Mouse (Mus musculus) intestine, postnatal 0 days (tissue): Measurements from ENCODE around the gene Ngfr. TPM values are rescaled to one million over a fixed set of nuclear protein-coding genes. Genes with fewer than 3 reads are reported as not detected.

Source experiments
- ATAC-seq: fragments of 200-750 bp; cut with Nextera tagmentation; 2 replicates; pipeline ENCODE4 v1.8.0; 2017; ENCODE audit warnings: mild to moderate bottlenecking, moderate TSS enrichment, moderate library complexity
- H3K27ac ChIP-seq: fragments of 300-500 bp; sonication (generic); 2 replicates; pipeline ENCODE4 v1.5.1; 2014; ENCODE audit warnings: mild to moderate bottlenecking, low read depth, low read length, moderate library complexity
- H3K27me3 ChIP-seq: fragments of 300-500 bp; sonication (generic); replicated peaks from 2 replicates; pipeline ENCODE4 v1.6.1; 2014; ENCODE audit warnings: low read length, mixed read lengths; ENCODE audit not compliant: control insufficient read depth, insufficient read depth
- H3K36me3 ChIP-seq: fragments of 300-500 bp; sonication (generic); 2 replicates; pipeline ENCODE4 v1.6.1; 2014; ENCODE audit warnings: mild to moderate bottlenecking, moderate library complexity; ENCODE audit not compliant: control insufficient read depth, insufficient read depth
- H3K4me1 ChIP-seq: fragments of 300-500 bp; sonication (generic); replicated peaks from 2 replicates; pipeline ENCODE4 v1.6.1; 2014; ENCODE audit warnings: antibody characterized with exemption, low read length, mixed read lengths; ENCODE audit not compliant: control insufficient read depth, insufficient read depth
- H3K4me2 ChIP-seq: fragments of 300-500 bp; sonication (generic); replicated peaks from 2 replicates; pipeline ENCODE4 v1.6.1; 2014; ENCODE audit warnings: low read depth, mild to moderate bottlenecking, moderate library complexity
- H3K4me3 ChIP-seq: fragments of 300-500 bp; sonication (generic); 2 replicates; pipeline ENCODE4 v1.5.1; 2014; ENCODE audit warnings: low read depth, low read length
- H3K9ac ChIP-seq: fragments of 300-500 bp; sonication (generic); 2 replicates; pipeline ENCODE4 v1.6.1; 2014; ENCODE audit warnings: mild to moderate bottlenecking, low read depth, low read length
- H3K9me3 ChIP-seq: fragments of 300-500 bp; sonication (generic); 2 replicates; pipeline ENCODE4 v1.6.1; 2016; ENCODE audit warnings: mixed run types; ENCODE audit not compliant: control insufficient read depth
- CTCF ChIP-seq: sonication (generic); IDR thresholded peaks from 2 replicates; pipeline ENCODE4 v1.5.1; 2016; ENCODE audit warnings: low read depth, mild to moderate bottlenecking, control low read depth, antibody characterized with exemption, moderate library complexity
- WGBS: fragments of 180-500 bp; shearing (Covaris S2); extraction: QIAGEN DNeasy Blood & Tissue Kit; methylation state at CpG from one replicate; pipeline ENCODE4 v1.1.7; 2014; 5-methylcytosine and 5-hydroxymethylcytosine counted together
- polyA plus RNA-seq: library from polyadenylated mRNA; unstranded; fragments of >200 nt; fragmentation: Nextera tagmentation; extraction: Ambion mirVana; gene quantifications from 2 replicates; pipeline ENCODE4 v1.2.1, GENCODE M21; 2015

Gene Ngfr
- polyA plus RNA-seq, 1 experiment from 2014 or later = 7.4 TPM

- 54% methylated on average over 8 of the region's 8 CpGs for WGBS
- Histone ChIP-seq H3K4me2 (no peak overlapping the region), H3K4me1 (no peaks in the 10 kb centered on the region), H3K9me3 (no peaks in the 10 kb centered on the region), H3K27ac (no peak overlapping the region), H3K27me3 (no peaks in the 10 kb centered on the region), H3K4me3 (no peak overlapping the region), H3K36me3 (no peaks in the 10 kb centered on the region), H3K9ac (no peak overlapping the region)
- ATAC-seq = no peak
- TF ChIP-seq CTCF = no peak
These were observed 34.9 kb upstream of the Ngfr start for GRCm38 (mm10) chr11:95622426-95622825.

DNA sequence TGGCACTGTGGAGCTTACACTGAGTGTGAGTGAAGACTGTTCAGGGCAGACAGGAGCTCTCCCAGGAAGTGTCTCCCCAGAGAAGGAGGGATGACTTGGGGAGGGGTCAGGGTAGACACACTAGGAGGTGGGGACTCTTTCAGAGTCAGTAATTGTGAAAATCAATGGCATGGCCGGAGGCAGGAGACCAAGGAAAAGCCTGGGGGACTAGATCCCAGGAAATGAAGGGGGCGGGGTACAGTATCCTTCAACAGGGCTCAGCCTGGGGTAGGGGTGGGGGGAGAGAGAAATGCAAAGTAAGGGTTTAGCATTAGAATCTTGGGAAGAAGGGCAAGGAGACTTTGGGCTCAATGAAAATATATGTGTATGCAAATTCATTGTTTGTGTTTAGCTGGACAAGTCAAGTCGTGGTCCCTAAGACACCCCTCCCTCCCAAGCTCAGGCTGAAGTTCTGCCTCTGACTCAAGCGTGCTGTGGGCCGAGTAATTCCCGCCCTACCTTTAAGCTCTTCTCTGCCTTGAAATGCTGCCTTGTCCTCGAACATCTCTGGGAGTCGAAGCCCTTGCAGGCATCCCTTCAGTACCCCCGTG, 34.1 kb upstream of the Ngfr start:
- 41% methylated on average over 9 of the region's 9 CpGs for WGBS
- Histone ChIP-seq H3K4me3 (no peak overlapping the region), H3K27me3 (no peaks in the 10 kb centered on the region), H3K36me3 (no peaks in the 10 kb centered on the region), H3K9ac (no peak overlapping the region), H3K9me3 (no peaks in the 10 kb centered on the region), H3K4me1 (no peaks in the 10 kb centered on the region), H3K27ac (no peak overlapping the region), H3K4me2 (no peak overlapping the region)
- no peak for ATAC-seq
- TF ChIP-seq CTCF = no peak

GRCm38 (mm10) chr11:95621010-95621409, 33.5 kb upstream of the Ngfr start:
- no peaks in the 10 kb centered on the region for H3K4me1 ChIP-seq
- H3K27me3 ChIP-seq = no peaks in the 10 kb centered on the region
- WGBS = 50% methylated on average over 4 of the region's 4 CpGs
- no peak for TF ChIP-seq CTCF
- H3K27ac ChIP-seq = no peak overlapping the region
- 0 out of 2 replicates have a peak, but pooled peaks have one; percentile 28 for ATAC-seq
- H3K4me2 ChIP-seq = no peak overlapping the region
- H3K36me3 ChIP-seq = no peaks in the 10 kb centered on the region
- no peak overlapping the region for H3K9ac ChIP-seq
- H3K9me3 ChIP-seq = no peaks in the 10 kb centered on the region
- H3K4me3 ChIP-seq = no peak overlapping the region

DNA sequence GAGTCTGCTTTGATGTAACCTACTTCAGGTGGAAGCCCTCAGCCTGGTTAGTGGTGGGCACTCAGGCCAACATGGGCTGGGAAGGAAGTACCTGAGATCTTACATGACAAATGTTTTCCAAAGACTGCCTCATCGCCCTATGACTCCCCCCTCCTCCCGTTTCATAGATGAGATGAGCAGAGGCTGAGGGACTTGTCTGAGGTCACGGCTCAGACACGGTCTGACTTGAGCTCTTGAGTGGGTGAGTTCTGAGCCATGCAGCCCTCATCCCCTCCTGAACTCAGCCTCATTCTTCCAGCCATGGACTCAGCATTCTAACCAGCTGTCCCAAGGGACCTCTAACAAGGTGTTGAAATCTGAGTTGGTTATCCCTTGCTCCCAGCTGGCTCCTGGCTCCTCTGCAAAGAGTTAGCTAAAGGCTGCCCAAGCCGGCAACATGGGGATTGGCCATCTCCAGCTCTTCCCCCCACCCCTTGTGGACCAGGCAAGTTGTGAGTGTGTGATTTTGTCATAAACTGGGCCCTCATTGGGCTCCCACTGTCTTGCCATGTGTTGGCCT, 32.4 kb upstream of the Ngfr start:
- 94% methylated on average over 5 of the region's 5 CpGs for WGBS
- no peaks in the 10 kb centered on the region for H3K27me3 ChIP-seq
- H3K9me3 ChIP-seq = no peaks in the 10 kb centered on the region
- H3K27ac ChIP-seq = no peak overlapping the region
- H3K4me2 ChIP-seq = no peak overlapping the region
- no peak for ATAC-seq
- H3K9ac ChIP-seq = no peak overlapping the region
- no peaks in the 10 kb centered on the region for H3K36me3 ChIP-seq
- TF ChIP-seq CTCF = no peak
- H3K4me1 ChIP-seq = no peaks in the 10 kb centered on the region
- H3K4me3 ChIP-seq = no peak overlapping the region

DNA sequence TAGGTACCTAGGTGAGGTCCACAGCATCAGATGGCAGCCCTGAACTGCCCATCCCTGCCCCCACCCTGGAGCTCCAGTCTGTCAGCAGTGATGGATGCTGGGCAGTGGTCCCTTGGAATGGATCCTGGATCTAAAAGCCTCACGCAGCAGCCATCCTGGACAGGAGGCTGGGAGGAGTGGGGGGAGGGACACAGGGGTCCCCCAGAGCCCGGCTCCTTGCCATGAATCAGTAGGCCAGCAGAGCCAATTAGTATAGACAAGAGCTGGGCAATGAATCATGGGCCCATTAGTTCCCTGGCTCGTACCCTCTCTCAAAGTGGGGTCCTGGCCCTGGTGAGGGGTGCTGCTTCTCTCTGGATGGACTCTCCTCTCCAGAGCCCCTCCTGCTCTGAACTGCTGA, 31.5 kb upstream of the Ngfr start:
- Histone ChIP-seq H3K9ac (no peak overlapping the region), H3K9me3 (no peaks in the 10 kb centered on the region), H3K36me3 (no peaks in the 10 kb centered on the region), H3K4me1 (no peaks in the 10 kb centered on the region), H3K27me3 (no peaks in the 10 kb centered on the region), H3K4me2 (no peak overlapping the region), H3K27ac (no peak overlapping the region), H3K4me3 (no peak overlapping the region)
- 84% methylated on average over 3 of the region's 3 CpGs for WGBS
- no peak for ATAC-seq
- no peak for TF ChIP-seq CTCF

- H3K36me3 ChIP-seq = no peaks in the 10 kb centered on the region
These were observed 30.4 kb upstream of the Ngfr start for GRCm38 (mm10) chr11:95617785-95618465.

More at GRCm38 (mm10) chr11:95617785-95618465, 30.4 kb upstream of the Ngfr start:
- Histone ChIP-seq H3K27me3 (no peaks in the 10 kb centered on the region), H3K9me3 (no peaks in the 10 kb centered on the region), H3K9ac (no peak overlapping the region), H3K27ac (no peak overlapping the region), H3K4me2 (no peak overlapping the region), H3K4me1 (no peaks in the 10 kb centered on the region), H3K4me3 (no peak overlapping the region)
- WGBS = 47% methylated on average over 19 of the region's 19 CpGs
- no peak for ATAC-seq
- no peak for TF ChIP-seq CTCF
